Mouse (Mus musculus) spleen, adult 2 months (tissue): Measurements from ENCODE around the gene Lgals4. TPM values are rescaled to one million over a fixed set of nuclear protein-coding genes. Genes with fewer than 3 reads are reported as not detected.

Source experiments
- DNase-seq, 2 experiments: peaks; one replicate each; pipeline versions ENCODE4 v3.0.0 to v3.0.0-alpha.2; 2012 to 2021; ENCODE audit warnings: low spot score in 2 of 2, low read depth in 1 of 2
- H3K27ac ChIP-seq: fragments of 200-500 bp; 2 replicates; pipeline ENCODE4 v1.5.1; 2012; ENCODE audit warnings: low read length, inconsistent platforms; ENCODE audit not compliant: insufficient read depth
- H3K27me3 ChIP-seq: fragments of 200-500 bp; 2 replicates; pipeline ENCODE4 v1.6.1; 2012; ENCODE audit warnings: mild to moderate bottlenecking, moderate library complexity, low read length, inconsistent platforms; ENCODE audit not compliant: control insufficient read depth, insufficient read depth
- H3K36me3 ChIP-seq: fragments of 200-500 bp; 2 replicates; pipeline ENCODE4 v1.6.1; 2012; ENCODE audit warnings: mild to moderate bottlenecking, low read length, inconsistent platforms; ENCODE audit not compliant: control insufficient read depth, insufficient read depth
- H3K4me1 ChIP-seq: fragments of 200-500 bp; 2 replicates; pipeline ENCODE4 v1.6.1; 2011; ENCODE audit warnings: inconsistent platforms; ENCODE audit not compliant: control insufficient read depth, insufficient read depth, insufficient read length
- H3K4me3 ChIP-seq: fragments of 200-500 bp; 2 replicates; pipeline ENCODE4 v1.5.1; 2011; ENCODE audit warnings: mild to moderate bottlenecking, inconsistent platforms; ENCODE audit not compliant: insufficient read depth, insufficient read length; ENCODE audit errors: extremely low read depth
- CTCF ChIP-seq: fragments of 200-500 bp; IDR thresholded peaks from 2 replicates; pipeline ENCODE4 v1.5.1; 2011; ENCODE audit warnings: mild to moderate bottlenecking, inconsistent platforms; ENCODE audit not compliant: insufficient read depth, insufficient read length, insufficient replicate concordance; ENCODE audit errors: extremely low read depth
- POLR2A ChIP-seq: fragments of 200-500 bp; IDR thresholded peaks from 2 replicates; pipeline ENCODE4 v1.6.1; 2011; ENCODE audit warnings: low read depth, low read length, inconsistent platforms
- WGBS: fragments of 180-500 bp; shearing (Covaris S2); methylation state at CpG from one replicate; pipeline ENCODE4 v1.1.7; 2018; 5-methylcytosine and 5-hydroxymethylcytosine counted together
- polyA plus RNA-seq: library from polyadenylated mRNA; depleted of rRNA; stranded (reverse); fragments of >200 nt; gene quantifications from 2 replicates; pipeline ENCODE4 v1.2.3, GENCODE M21; 2012

Lgals4 gene
- polyA plus RNA-seq, 1 experiment, result 13.3 TPM

- no peak overlapping the region for H3K27ac ChIP-seq
- no peaks in the 10 kb centered on the region for H3K36me3 ChIP-seq
- no peaks in the 10 kb centered on the region for H3K4me1 ChIP-seq
- H3K27me3 ChIP-seq, result no peaks in the 10 kb centered on the region
- TF ChIP-seq CTCF (no peak), POLR2A (no peak)
- no peak for DNase-seq
- WGBS, result 90% methylated on average over 9 of the region's 9 CpGs
- H3K4me3 ChIP-seq, result no peak overlapping the region
Measured at GRCm38 (mm10) chr7:28838331-28838730, 4.7 kb downstream of the Lgals4 start.

GRCm38 (mm10) chr7:28847273-28847672 lies 13.6 kb downstream of the Lgals4 start:
- H3K36me3 ChIP-seq, result no peaks in the 10 kb centered on the region
- no peaks in the 10 kb centered on the region for H3K27me3 ChIP-seq
- no peak for DNase-seq
- H3K27ac ChIP-seq, result no peak overlapping the region
- no peak overlapping the region for H3K4me3 ChIP-seq
- WGBS, result 89% methylated on average over 1 of the region's 1 CpGs
- H3K4me1 ChIP-seq, result no peaks in the 10 kb centered on the region
- TF ChIP-seq POLR2A (no peak), CTCF (no peak)

- no peak for DNase-seq
- no peak overlapping the region for H3K27ac ChIP-seq
- H3K36me3 ChIP-seq, result no peaks in the 10 kb centered on the region
- no peaks in the 10 kb centered on the region for H3K27me3 ChIP-seq
- no peak overlapping the region for H3K4me3 ChIP-seq
- no peaks in the 10 kb centered on the region for H3K4me1 ChIP-seq
- WGBS, result 52% methylated on average over 1 of the region's 1 CpGs
- TF ChIP-seq CTCF (no peak), POLR2A (no peak)
Measured at GRCm38 (mm10) chr7:28849700-28850236, 16.1 kb downstream of the Lgals4 start.

- no peak for DNase-seq
- H3K27ac ChIP-seq, result no peak overlapping the region
- H3K4me3 ChIP-seq, result no peak overlapping the region
- TF ChIP-seq CTCF (no peak), POLR2A (no peak)
- H3K4me1 ChIP-seq, result no peaks in the 10 kb centered on the region
- no peaks in the 10 kb centered on the region for H3K36me3 ChIP-seq
- WGBS, result 78% methylated on average over 4 of the region's 4 CpGs
- H3K27me3 ChIP-seq, result no peaks in the 10 kb centered on the region
Measured at GRCm38 (mm10) chr7:28850642-28851041, 17.0 kb downstream of the Lgals4 start.

- TF ChIP-seq CTCF, result no peak
- no peak for TF ChIP-seq POLR2A
- no peaks in the 10 kb centered on the region for H3K36me3 ChIP-seq
- no peak overlapping the region for H3K27ac ChIP-seq
- H3K27me3 ChIP-seq, result no peaks in the 10 kb centered on the region
- no peaks in the 10 kb centered on the region for H3K4me1 ChIP-seq
- no peak for DNase-seq
- no peak overlapping the region for H3K4me3 ChIP-seq
- 96% methylated on average over 2 of the region's 2 CpGs for WGBS
Measured at GRCm38 (mm10) chr7:28859953-28860352, 26.3 kb downstream of the Lgals4 start.

- Histone ChIP-seq H3K4me1 (peaks cover 2% of the 10 kb centered on the region; the same call in 1 of the 2 replicates), H3K4me3 (no peak overlapping the region), H3K27me3 (no peaks in the 10 kb centered on the region), H3K27ac (no peak overlapping the region), H3K36me3 (no peaks in the 10 kb centered on the region)
- no peak for DNase-seq
- TF ChIP-seq CTCF, result no peak
- TF ChIP-seq POLR2A, result no peak
- WGBS, result 93% methylated on average over 6 of the region's 6 CpGs
Measured at GRCm38 (mm10) chr7:28860898-28861297, 27.2 kb downstream of the Lgals4 start.

GRCm38 (mm10) chr7:28862817-28863499 lies 29.3 kb downstream of the Lgals4 start:
- H3K36me3 ChIP-seq, result no peaks in the 10 kb centered on the region
- 87% methylated on average over 15 of the region's 15 CpGs for WGBS
- DNase-seq, result no peak
- H3K27ac ChIP-seq, result no peak overlapping the region
- peaks cover 15% of the 10 kb centered on the region; the same call in 1 of the 2 replicates for H3K4me1 ChIP-seq
- H3K27me3 ChIP-seq, result no peaks in the 10 kb centered on the region
- TF ChIP-seq CTCF (no peak), POLR2A (no peak)
- H3K4me3 ChIP-seq, result no peak overlapping the region

- Histone ChIP-seq H3K27me3 (no peaks in the 10 kb centered on the region), H3K27ac (no peak within 1 kb of the TSS), H3K4me3 (no peak within 1 kb of the TSS), H3K36me3 (no peaks in the 10 kb centered on the region), H3K4me1 (peaks cover 15% of the 10 kb centered on the region; the same call in 1 of the 2 replicates)
- WGBS, result 79% methylated on average over 6 of the region's 6 CpGs
- TF ChIP-seq POLR2A (no peak), CTCF (no peak)
- no peak for DNase-seq
Measured at GRCm38 (mm10) chr7:28863540-28863939, 29.9 kb downstream of the Lgals4 start, which contains the start of gene Lgals7. TSS of gene Lgals7 (plus strand) at chr7:28863853.
